Mouse (Mus musculus) MEL-GATA-1-ER (cell line): ENCODE results near the gene Aldh18a1.
"Not testable (repeated sequence)": the region's sequence is repeated elsewhere in the genome, so short reads cannot be mapped to it uniquely, and the experiment has no call there.

Experiments
- DNase-seq: peaks from one replicate; pipeline ENCODE4 v3.0.0-alpha.2; 2012; ENCODE audit warnings: low read depth; ENCODE audit errors: extremely low read depth

Aldh18a1 gene

DNA sequence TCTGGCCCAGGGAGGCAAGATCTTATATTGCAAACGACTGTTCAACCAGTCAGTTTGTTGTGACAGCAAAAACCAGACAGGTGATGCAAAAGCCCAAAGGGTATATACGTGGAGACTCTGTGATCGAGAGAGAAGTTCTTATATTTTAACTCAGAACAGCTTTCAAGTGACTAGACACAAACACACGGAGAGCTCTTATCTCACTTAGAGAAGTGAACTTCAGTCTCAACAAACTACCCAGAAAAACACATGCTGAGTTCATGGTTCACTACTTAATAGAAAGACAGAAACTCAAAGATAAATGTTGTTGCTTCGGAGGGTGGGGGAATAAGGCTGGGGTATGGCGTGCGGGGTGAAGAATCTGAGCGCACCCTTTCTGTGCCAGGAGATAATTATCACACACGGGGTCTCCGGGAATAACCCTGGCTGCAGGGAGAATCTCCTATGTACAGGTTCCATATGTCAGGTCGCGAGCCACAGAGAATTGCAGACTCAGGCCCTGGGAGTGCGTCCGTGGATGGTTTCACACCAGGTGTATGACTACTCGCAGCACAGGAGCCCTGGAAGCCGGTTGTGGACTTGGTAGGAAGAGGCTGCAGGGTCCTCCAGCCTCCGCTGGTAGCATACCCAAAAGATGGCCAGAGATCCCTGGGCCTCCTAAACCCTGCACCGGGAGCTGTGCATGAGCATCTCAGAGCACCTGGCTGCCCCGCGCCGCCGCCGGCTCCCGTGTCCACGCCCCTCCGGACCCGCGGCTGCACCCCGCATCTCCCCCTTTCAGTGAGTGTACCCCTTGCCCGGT is 571 bp downstream of the Aldh18a1 start:
- peak; percentile 34 for DNase-seq

DNA sequence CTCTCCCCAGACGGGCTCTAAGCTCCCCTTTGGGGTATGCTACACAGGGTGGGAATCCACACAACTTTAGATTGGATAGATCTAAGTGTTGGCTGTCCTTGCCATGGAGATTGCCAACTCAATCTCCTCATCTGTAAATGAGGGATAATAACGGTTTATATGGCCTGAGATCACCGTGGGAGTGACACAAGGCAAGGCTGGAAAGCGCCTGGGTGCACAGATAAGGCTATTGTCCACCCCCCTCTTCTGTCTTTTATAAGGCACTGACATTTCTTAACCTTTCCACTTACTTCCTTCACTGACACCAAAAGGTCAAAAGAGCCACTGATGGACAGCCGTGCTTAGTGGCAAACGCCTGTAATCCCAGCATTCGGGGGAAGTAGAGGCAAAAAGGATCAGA is 1.4 kb downstream of the Aldh18a1 start:
- no peak for DNase-seq

DNA sequence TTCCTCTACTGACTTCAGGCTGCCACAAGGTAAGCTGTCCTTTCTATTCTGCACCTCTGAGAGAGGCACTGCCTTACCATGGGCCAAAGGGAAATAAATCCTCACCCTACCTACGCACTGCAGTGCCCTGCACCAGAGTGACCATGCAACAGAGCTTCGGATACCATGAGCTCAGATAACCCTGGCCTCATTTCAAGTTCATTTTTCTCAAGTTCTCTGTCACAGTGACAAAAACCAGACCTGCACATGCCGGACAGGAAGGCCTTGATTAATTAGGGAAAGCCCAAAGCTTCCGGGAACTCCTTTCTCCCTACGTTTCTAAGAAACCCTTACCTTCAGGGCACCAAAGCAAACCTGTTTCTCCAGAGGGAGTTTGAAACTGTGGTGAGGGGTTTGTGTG is 6.6 kb downstream of the Aldh18a1 start:
- DNase-seq: no peak

DNA sequence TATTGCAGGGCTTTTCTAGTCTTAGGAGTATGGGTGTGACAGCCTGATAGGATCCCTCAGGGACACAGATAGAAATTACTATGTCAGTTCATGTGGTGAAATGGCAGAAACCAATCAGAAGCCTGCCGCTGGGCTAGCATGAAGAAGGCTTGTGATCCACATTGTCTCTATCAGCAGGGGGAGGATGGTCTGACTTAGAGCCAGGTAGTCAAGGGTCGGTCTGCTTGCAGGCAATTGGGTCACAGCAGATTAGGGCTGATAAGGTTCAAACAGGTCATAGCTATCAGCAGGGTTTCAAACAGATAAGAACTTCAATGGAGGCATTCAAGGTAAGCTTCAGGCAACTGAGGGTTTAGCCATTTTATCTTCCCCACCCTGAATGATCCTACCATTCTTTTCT is 7.4 kb downstream of the Aldh18a1 start:
- DNase-seq: no peak

DNA sequence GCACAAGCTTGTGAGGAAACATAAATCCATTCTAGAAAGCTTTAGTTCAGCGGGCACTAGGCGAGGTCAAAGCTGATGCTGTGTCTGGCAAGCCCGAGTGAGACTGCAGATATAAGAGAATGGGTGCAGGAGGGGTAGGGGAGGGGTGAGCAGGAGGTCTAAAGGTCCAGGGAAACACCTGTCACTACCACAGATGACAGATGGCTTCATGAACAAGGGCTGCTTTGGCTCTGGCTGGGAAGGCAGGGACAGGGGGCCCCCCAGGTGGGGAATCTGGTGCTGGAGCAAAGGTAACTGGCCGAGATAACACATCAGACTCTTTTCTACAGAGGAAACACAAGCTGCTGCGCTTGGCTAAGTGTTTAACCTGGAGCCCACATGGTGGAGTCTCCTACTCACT is 12.8 kb downstream of the Aldh18a1 start:
- no peak for DNase-seq

DNA sequence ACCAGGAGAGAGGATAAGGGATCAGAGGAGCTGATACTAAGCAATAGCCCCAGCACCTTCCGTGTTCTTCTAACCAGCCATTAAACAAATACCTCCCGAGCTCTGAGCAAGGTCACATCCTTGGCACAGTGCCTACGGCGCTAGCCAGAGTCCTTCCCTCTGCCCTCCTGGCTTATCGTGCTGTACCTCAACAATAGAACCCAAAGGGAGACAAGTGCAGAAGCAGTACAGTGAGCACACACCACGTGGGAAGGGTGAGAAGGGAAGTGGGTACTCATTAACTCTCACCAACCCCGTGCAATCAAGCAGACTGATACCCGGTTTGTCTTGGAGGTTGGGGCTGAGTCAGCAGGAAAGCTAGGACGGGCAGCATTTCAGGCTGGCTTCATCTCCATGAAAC is 17.5 kb downstream of the Aldh18a1 start:
- DNase-seq: no peak

DNA sequence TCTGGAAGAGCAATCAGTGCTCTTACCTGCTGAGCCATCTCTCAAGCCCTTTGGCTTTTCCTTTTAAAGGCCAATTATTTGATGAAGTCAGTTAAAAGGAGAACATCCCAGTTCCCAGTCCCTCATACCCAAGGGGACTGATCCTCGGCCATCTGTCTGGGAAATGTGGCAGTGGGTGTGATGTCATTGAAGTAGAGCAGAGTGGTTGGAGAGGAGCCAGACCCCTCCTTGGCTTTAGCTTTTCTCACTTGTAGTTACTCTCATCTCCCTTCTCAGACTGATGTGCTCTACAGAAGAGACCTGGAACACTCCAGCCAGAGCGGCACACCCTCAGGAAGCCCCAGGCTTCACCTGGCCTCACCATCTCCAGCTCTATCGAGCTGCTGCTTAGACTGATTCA is 20.6 kb downstream of the Aldh18a1 start:
- no peak for DNase-seq

DNA sequence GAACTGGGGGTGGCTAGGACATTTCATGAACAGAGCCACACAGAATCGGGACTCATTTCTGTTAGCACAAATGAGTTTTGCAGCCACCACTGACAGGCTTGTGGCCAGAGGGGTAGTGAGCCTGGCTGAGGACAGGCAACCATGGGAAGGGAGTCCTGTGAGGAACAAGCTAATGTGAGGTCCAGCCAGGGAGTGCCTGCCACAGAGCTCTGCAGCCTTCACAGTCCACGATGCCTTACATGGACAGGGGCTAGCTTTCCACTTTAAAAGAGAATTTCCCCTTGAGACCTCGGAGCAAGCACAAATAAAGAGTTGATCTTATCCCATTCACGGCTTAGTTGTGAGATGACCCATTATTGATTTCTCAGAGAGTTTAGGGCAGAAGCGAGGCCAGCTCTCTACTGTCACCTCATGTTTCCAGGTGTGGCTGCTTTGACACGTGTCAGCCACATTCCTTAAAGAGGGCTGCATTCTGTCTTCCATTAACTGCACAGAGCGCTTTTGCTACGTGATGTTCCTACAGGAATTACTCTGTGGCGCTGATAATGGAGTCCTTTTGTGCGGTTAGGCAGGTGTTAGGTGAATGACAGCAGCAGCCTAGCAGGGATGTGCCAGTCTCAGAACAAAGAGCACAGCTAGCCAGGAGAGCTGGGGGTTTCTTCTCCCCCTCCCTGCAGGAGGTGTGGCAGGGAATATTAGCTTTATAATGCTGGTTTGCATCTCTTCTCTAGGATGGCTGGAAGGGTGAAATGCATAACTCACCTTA is 24.2 kb downstream of the Aldh18a1 start:
- no peak for DNase-seq

DNA sequence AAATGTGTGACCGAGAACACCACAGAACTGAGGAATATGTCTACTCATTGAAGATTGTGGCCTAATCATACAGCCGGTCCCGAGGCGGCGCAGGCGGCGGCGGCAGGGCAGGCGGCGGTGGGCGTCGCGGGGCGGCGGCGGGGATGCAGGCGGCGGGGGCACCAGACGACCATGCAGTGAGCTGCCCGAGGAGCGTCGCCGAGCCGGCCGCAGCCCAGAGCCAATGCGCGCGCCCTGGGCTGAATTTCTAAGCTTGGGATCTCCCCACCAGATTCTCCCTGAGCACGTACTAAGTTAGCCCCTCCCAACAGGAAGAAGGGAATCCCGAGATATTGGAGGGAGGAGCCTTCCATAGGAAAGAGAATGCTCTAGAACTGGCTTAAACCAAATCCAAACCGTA is 26.7 kb downstream of the Aldh18a1 start:
- DNase-seq: not testable (repeated sequence)

DNA sequence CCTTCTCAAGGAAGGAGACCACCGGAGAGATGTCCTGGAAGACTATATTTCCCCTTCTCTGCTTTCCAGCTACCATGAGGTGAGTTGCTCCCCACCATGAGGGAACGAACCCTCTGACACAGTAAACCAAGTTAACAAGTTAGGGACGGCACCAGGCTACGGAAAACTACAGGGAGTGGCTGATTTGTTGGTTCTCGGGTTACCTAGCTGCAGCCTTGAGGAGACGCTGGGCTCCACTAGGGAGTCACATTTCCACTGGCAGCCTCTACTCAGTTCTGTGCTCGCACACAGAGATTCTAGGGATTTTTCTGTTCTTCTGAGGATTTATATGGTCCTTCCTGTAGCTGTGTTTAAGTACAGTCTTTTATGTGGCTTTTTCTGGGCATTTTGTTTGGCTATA is 32.2 kb downstream of the Aldh18a1 start:
- DNase-seq: no peak

DNA sequence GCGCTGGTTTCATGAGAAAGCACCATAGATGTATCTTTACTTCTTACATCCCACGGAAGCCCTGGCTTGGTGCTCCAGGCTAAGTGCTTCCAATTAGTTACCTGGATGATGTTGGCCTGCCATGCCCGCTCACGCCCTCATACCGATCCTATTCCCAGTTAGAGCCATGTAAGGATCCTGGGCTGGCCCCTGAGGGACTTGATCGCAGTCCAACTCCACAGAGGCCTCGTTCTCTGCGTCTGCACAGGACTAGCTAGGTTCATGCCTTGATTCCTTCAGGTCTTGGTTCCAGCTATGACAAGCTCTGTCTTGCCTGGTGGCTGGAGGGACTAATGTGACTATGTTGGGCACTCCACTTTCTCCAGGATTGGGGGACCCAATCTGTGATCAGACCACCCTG is 33.1 kb downstream of the Aldh18a1 start:
- DNase-seq: no peak

DNA sequence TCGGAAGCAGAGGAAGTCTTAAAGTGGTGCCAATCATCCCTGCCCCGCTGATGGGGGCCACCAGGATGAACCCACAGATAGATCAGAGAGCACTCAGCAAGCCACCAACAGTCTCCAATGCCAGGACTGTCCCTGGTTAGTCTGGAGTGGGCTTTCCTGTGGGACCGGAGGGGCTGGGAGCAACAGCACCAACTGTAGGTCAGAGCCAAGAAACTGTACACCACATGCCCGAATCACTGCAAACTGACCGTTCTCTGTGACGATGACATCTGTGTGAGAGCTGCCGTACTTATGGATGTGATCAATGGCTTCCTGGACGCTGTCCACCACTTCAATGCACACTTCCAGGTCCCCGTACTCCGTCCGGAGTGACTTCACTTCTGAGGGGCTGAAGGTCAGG is 33.9 kb downstream of the Aldh18a1 start:
- no peak for DNase-seq

DNA sequence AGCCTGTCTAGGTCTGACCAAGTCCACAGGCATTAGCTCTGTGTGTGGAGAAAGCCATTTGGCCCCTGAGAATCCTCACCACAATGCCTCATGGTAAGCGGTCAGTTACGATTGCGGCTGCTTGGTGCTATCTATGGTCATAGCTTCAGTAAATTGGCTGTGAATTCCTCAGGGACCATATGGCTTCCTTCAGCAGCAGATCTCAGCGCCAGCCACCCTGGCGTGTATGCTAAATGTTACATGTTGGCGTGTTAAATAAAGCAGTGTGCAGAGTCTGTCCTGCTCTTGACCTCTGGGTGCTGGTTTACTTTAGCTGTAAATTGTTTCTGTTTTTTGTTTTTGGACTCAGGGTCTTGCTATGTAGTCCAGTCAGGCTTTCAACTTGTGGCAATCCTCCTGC is 34.4 kb downstream of the Aldh18a1 start:
- no peak for DNase-seq

DNA sequence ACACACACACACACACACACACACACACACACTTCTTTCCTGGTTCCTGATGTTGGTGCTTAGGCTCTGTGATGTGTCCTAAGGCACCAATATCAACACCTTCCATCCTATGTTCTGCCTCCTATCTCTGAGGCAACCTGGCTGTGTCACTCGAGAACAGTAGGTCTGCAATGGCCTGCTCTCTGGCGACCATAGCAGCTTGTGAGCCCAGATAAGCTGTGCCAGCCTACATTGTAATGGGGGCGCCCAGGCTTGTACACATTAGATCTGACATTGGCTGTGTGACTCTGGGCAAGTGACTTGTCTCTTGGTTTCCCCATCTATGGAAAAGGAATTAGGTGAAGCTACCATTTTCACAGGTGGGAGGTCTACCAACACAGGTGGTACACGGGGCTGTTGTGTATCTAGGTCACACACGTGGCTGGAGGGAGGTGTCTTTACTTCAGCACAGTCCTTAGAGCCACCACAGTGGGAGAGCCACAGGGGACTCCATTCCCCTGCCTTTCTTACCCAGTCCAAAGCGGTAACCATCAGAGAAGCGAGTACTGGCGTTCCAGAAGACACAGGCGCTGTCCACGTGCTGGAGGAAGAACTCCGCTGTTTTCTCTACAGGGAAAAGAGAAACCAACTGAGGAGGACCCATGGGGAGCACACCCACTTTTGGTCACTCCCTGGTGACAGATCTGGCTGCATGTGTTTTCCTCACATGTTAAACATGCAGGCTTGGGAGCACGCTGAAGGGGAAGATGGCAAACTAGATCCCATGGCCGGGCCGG is 35.1 kb downstream of the Aldh18a1 start:
- DNase-seq: no peak

DNA sequence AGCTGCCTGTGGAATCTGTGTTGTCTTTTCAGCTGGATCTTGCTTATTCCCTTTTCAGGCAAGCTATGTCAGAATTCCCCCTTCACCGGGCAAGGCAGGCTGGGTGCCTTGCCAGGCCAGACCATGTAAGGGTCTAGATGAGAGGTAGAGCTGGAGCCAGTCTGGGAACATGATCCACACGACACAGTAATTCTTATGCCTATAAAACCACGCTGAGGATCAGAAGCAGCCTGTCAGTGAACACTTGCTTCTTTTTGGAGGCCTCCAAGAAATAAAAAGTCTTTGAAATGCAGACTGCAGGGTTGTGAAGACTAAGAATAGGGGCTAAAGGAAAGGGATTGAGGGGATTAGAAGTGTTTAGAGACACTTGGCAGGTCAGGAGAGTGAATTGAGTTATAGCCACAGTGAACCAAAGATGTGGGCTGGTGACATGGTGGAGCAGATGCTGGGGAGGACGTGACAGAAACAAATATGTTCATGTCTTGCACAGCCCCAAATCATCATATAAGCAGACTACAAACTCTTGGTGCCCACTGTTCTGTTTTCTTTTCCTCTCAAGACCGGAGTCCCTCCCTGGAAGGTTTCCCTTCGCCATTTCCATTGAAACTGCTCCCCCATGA is 38.6 kb downstream of the Aldh18a1 start:
- no peak for DNase-seq

DNA sequence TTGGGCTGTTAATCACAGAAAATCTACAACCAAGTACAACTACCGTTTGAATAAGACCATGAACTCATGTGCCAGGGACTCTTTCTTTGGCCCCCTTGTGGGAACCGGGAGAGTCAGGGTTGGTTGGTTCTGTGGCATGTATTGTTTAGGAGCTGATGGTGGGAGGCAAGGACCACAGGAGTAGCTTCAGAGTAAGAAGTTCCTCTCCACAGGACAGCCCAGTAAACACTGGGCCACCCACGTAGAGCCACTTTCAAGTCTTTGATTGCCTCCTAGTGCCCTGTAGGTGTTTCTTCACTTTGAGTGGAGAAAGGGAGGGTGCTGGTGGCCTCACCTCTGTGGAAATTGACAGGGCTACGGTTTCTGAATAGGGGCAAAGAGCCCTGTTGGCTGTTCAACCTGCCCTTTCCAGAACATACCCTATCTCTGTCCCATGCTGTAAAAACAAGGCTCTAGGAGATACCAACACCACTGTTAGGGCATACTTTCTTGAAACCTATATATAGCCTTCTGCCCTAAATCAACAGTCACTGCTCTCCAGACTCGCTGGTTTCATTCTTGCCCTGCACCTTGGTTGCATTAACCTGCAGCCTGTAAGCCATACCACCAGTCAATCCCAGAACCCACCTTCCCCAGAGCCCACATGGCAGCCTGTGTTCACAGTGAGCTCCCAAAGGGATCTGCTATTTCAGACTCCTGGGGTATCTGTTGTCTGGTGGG is 39.3 kb downstream of the Aldh18a1 start:
- DNase-seq: no peak

DNA sequence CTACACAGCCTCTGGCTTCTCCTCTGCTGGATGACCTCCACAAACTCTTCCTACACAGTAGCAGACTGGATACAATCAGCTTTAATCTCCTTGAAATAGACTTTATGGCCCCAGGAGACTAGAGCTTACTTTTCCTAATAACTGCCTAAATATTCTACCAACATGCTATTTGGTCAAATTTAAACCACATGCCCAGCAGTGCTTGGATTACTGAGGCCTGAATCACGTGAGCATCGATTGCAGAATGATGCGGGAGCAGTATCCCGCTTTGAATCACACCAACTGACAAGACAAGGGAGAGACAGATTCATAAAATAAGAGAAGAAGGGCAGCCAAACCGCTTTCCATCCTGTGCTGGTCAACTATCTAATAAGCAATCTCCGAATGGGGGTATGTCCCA is 39.9 kb downstream of the Aldh18a1 start:
- DNase-seq: no peak

DNA sequence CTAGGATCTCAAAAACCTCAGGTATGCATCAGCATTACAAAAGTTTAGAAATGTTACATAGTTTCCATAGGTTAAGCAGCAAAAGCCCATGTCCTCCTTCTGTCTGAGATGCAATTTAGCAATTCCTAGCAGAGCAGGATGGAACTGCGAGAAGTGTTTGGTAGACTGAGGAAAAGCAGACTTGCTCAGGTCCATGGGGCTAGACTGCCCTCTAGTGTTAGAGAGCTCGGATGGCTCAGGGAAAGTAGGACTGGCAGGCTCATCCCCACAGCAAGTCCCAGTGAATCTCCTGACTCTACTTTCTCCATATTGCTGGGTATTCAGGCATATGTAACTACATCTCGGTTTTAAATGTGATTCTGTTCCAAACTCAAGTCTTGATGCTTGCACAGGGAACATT is 43.4 kb downstream of the Aldh18a1 start:
- DNase-seq: peak; percentile 28

DNA sequence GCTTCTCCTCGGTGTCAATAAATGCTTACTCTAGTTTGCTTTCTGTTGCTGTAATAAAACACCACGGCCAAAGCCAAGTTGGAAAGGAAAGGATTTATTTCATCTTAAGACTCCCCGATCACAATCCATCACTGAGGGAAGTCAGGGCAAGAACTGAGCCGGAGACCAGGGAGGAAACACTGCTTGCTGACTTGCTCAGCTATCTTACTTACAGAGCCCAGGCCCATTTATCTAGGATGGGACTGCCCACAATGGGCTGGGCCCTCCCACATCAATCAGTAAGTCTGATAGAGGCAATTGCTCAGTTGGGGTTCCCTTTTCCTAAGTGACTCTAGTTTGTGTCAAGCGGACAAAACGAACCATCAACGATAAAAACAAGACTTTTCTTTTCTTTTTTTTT is 45.5 kb downstream of the Aldh18a1 start:
- DNase-seq: peak; percentile 49

DNA sequence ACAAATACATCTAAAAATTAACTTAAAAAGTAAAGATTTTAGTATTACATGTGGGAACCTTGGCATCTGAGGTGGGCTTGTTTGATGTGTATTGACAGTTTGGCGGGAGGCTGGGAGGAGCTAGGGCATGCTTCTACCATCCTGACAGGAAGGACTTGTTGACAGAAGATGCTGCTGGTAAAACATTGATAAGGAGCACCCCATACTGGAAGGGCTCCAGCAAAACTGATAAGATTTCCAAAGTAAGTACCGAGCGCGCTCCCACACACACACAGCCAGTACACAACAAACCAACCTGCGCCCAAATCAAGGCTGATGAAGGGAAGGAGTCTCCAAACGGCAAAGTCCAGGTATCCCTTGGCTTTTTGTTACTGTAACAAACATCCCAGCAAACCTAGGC is 51.7 kb downstream of the Aldh18a1 start:
- DNase-seq: peak; percentile 46

DNA sequence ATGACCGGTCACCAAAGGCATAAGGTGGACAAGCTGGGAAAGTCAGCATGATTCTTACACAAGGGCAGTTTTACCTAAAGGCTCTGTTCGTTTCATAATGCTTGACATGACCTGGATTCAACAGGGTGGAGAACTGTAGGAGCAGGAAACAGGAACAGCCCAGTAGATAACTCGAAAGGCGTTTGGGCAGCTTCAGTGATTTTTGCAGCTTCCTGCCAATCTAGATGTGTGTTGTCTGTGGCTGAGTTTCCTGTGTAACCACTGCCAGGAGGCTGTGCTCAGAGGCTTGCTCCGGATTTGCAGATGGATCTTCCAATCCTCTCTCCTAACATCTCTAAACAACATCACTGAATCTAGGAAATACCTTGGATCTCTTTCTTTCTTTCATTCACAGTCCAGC is 55.7 kb downstream of the Aldh18a1 start:
- DNase-seq: no peak
